Mouse (Mus musculus) left cerebral cortex, adult 9 months (tissue): ENCODE measurements at regions not wholly inside any gene's neighbourhood (a gene's known extent, or its start where the extent isn't known, plus 50 kb on each side); places are given as distances from the start of the nearest gene placed in this dataset.
A peak's percentile ranks its signal among the peaks of the same experiment; 100 is the strongest.

Experiments used
- DNase-seq, 2 experiments: peaks; one replicate each; pipeline ENCODE4 v3.0.0; 2022; ENCODE audit warnings: low spot score in 2 of 2

- DNase-seq = no peak
Observed at GRCm38 (mm10) chr6:31192197-31192596, 206.3 kb upstream of the Mkln1 start.

- DNase-seq = peak in 1 of 2 experiments; percentile 42
Observed at GRCm38 (mm10) chr6:31193202-31193601, 205.3 kb upstream of the Mkln1 start.

- no peak for DNase-seq
Observed at GRCm38 (mm10) chr6:31197631-31198338, 200.8 kb upstream of the Mkln1 start.

- DNase-seq = no peak
Observed at GRCm38 (mm10) chr6:31198340-31198739, 200.2 kb upstream of the Mkln1 start.

GRCm38 (mm10) chr6:31200705-31201104 is 197.8 kb upstream of the Mkln1 start:
- no peak for DNase-seq

- DNase-seq = no peak
Observed at GRCm38 (mm10) chr6:31201375-31201972, 197.1 kb upstream of the Mkln1 start.

- no peak for DNase-seq
Observed at GRCm38 (mm10) chr6:31202594-31202993, 195.9 kb upstream of the Mkln1 start.

GRCm38 (mm10) chr6:31204434-31204833 is 194.1 kb upstream of the Mkln1 start:
- DNase-seq = no peak

- DNase-seq = no peak
Observed at GRCm38 (mm10) chr6:31204839-31205238, 193.7 kb upstream of the Mkln1 start.

GRCm38 (mm10) chr6:31206106-31206505 is 192.4 kb upstream of the Mkln1 start:
- no peak for DNase-seq

- no peak for DNase-seq
Observed at GRCm38 (mm10) chr6:31207231-31207630, 191.3 kb upstream of the Mkln1 start.

- DNase-seq = no peak
Observed at GRCm38 (mm10) chr6:31208224-31208623, 190.3 kb upstream of the Mkln1 start.

GRCm38 (mm10) chr6:31209411-31210139 is 189.0 kb upstream of the Mkln1 start:
- no peak for DNase-seq

- no peak for DNase-seq
Observed at GRCm38 (mm10) chr6:31210209-31210714, 188.3 kb upstream of the Mkln1 start.

GRCm38 (mm10) chr6:31211091-31211490 is 187.4 kb upstream of the Mkln1 start:
- DNase-seq = no peak

GRCm38 (mm10) chr6:31211616-31212015 is 186.9 kb upstream of the Mkln1 start:
- no peak for DNase-seq

GRCm38 (mm10) chr6:31212080-31212479 is 186.5 kb upstream of the Mkln1 start:
- no peak for DNase-seq

GRCm38 (mm10) chr6:31212694-31213093 is 185.8 kb upstream of the Mkln1 start:
- no peak for DNase-seq

- no peak for DNase-seq
Observed at GRCm38 (mm10) chr6:31213161-31213560, 185.4 kb upstream of the Mkln1 start.

GRCm38 (mm10) chr6:31215661-31216060 is 182.9 kb upstream of the Mkln1 start:
- peak in 1 of 2 experiments; percentile 44 for DNase-seq

- peak; percentile 84 to 93 for DNase-seq
Observed at GRCm38 (mm10) chr6:31216206-31217059, 182.1 kb upstream of the Mkln1 start.
